In genomic region chr8:87147704-87148103, GRCm38 (mm10) we compare ENCODE assay signal across 16 mouse cellular contexts.
"Had no signal": no experiment of that assay in that cellular context is flagged by ENCODE, and none has a peak within 500 bp of the region (broad histone marks: within the 10 kb centered on the region; RNA-seq: fewer than 3 reads in every experiment).

No protein-coding gene starts in this region.

- H3K4me2 ChIP-seq: neural tube, embryonic 13.5 days; neural tube, embryonic 15.5 days; stomach, embryonic 15.5 days had no signal

- H3K9me3 ChIP-seq: neural tube, embryonic 15.5 days; stomach, embryonic 15.5 days had no signal

- H3K36me3 ChIP-seq: neural tube, embryonic 13.5 days; neural tube, embryonic 15.5 days; stomach, embryonic 15.5 days had no signal

- H3K27me3 ChIP-seq: neural tube, embryonic 13.5 days; neural tube, embryonic 15.5 days; stomach, embryonic 15.5 days had no signal

- H3K4me1 ChIP-seq: stomach, embryonic 15.5 days had no signal

- H3K27ac ChIP-seq: neural tube, embryonic 13.5 days; neural tube, embryonic 15.5 days; stomach, embryonic 15.5 days; stomach, postnatal 0 days had no signal

- DNase-seq: retina, postnatal 1 day; right cerebral cortex, adult 18-20 months; right cerebral cortex, postnatal 14 days; right cerebral cortex, postnatal 25 days; right cerebral cortex, postnatal 4 days; spleen, adult 18-20 months; thymus, adult 18-20 months; thymus, adult 2 months; thymus, postnatal 14 days; thymus, postnatal 25 days; thymus, postnatal 36 days; thymus, postnatal 4 days had no signal

- H3K4me3 ChIP-seq: neural tube, embryonic 13.5 days; neural tube, embryonic 15.5 days; stomach, embryonic 15.5 days had no signal

- H3K9ac ChIP-seq: neural tube, embryonic 13.5 days; neural tube, embryonic 15.5 days; stomach, embryonic 15.5 days had no signal
